Mouse (Mus musculus): ENCODE data around the gene Slc41a2.
"Not testable (repeated sequence)": the region's sequence is repeated elsewhere in the genome, so short reads cannot be mapped to it uniquely, and the experiment has no call there.

Gene Slc41a2

GRCm38 (mm10) chr10:83337159-83337951, at the start of gene Slc41a2:
Gene Slc41a2 (minus strand): TSS chr10:83337882.
- peak; percentile 63 for DNase-seq (ENCODE audit: low spot score)

DNA sequence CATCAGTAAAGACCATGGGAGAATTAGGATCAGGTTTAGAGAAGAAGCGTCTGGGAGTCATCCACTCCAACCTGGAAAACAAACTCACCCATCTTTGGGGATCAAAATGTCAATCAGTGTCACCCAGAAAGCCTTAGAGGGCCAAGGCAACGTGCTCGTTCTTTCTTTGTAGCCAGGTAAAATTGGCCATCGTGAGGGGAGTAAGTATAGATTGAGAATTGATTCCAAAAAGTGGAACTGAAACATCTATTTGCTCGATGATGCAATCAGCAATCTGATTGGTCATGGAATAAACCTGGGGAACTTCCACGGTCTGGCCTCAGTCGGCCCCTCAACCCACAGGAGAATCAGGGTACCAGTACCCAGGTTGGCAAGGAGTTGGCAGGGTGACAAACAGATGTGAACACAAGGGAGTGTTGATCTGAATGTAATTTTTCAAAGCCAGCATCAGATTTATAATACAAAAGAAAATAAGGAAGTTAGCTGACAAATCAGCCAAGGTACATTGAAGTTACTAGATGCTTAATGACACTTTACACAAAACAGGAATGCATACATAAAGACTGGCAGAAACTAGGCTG, 47.7 kb upstream of the Slc41a2 start:
- no peak for DNase-seq (ENCODE audit: low spot score)

DNA sequence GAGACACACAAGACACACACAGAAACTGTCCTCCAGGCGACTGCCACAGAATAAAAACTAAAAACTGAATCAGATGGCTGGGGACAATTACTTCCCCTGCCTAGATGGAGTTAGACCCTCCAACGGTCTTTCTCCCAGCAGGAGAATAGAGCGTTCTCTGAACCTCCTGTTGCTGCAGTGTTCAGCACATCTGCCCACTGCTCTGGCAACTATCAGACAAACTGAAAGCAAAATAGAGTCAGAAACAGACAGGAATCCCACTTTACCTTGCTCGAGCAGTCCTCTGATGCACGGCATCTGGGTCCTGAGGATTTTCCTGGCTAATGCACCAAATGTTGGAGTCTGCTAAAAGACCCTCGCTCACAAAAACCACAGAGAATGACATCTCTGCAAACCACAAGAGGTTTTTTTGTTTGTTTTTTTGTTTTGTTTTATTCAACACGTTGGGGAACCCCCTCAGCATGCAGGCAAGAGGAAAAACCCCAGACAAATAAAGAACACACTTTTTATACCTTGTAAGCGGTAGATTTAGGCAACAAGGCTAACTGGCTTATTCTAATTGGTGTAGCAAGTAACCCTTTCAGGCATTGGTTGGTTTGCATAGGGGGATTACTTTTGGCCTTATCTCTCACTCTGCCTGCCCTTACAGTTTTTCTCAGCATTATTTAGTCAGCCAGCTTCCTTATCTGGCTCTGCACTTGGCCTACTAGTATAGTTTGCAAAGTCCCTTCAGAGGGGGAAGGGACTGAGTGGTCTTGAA, 47.0 kb upstream of the Slc41a2 start:
- no peak for DNase-seq (ENCODE audit: low spot score)

DNA sequence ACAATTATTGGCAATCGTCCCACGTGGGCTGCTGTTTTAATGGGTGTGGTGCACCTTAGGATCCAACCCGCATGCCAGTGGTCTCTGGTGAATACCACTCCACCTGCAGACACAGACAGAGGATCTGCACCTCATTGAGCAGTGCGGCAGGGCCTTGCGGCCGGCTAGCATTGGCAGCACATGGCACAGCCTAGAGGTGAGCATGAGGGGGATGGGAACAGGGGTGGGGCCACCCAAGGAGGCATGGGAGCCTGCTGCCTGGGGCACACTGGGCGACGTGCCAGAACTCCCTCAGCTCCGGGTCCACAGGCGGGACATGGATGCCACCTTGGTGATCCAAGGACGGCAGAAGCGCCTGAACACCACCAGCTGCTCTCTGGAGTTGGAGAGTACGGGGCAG, 46.2 kb upstream of the Slc41a2 start:
- no peak for DNase-seq (ENCODE audit: low spot score)

DNA sequence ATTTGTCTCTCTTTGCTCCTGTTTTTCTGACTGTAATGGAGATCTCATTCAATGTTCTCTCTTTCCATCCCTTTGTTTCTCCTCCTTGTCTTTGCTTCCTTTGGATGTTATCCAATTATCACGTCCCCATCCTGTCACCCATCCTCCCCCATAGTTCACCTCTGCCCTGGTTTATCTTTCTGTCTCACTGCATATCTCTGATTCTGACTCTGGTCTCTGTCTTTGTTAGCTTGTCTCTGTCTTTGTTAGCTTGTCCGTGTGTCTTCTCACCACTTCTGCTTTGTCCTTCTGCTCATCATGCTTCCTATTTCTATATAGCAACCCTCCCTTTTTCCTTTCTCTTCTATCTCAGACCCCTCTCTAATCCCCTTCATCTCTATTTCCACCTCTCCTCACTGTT, 45.3 kb upstream of the Slc41a2 start:
- no peak for DNase-seq (ENCODE audit: low spot score)

GRCm38 (mm10) chr10:83382528-83382927, 44.8 kb upstream of the Slc41a2 start:
- no peak for DNase-seq (ENCODE audit: low spot score)

DNA sequence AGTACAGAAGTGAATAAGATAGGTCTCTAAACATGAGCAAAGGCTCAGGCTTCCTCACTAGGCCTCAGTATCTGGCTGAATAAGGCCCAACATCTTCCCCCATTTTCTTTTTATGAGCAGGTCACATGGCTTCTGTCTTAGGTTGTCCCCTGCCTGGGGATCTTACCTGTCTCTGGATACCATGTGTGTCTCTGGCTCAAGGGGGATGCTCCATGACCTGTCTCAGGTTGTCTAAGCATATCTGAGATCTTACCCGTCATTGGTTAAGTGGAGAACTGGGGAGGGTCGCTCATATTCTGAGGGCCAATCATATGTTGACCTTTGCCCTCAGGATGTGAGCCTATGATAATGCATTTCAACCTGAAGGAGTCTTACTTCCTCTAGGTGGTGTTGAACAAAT, 42.8 kb upstream of the Slc41a2 start:
- DNase-seq (ENCODE audit: low spot score), result no peak

DNA sequence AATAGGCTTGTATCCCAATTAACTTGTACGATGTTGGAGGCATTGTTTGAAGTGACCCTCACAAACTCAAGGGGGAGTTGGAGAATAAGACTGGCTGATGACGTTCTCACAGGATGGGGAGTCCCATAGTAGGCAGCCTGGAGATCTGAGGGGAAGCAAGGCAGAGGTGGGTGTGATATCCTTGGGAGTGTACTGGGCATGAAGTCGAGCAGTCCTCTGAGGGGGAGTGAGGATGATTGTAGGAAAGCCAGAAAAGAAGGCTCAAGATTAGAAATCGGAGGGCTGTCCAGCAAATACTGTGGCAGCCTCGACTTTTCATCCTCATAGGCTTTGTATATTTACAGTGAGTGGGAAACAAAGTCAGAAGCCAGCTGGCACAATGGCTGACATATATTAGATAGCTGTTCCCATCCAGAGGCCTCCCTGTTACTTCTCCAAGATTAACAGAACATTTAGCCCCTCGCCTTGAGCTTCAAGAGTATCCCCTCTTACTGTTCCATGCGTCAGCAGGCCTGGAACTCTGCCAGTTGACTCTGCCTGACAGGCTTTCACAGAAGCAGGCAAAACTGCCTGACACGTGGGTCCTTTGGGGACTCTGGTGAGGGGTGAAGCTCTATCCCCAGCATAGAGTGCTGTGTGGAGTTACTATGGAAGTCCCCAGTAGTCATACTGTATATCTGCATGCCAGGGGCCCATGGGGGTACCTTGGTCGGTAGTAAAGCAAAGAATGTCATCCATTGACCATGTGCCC, 40.6 kb upstream of the Slc41a2 start:
- DNase-seq (ENCODE audit: low spot score), result no peak

- no peak for DNase-seq (ENCODE audit: low spot score)
These were observed 39.4 kb upstream of the Slc41a2 start for GRCm38 (mm10) chr10:83376911-83377682.

- DNase-seq (ENCODE audit: low spot score), result not testable (repeated sequence)
These were observed 37.8 kb upstream of the Slc41a2 start for GRCm38 (mm10) chr10:83375458-83375857.

GRCm38 (mm10) chr10:83374045-83374656, 36.5 kb upstream of the Slc41a2 start:
- no peak for DNase-seq (ENCODE audit: low spot score)

DNA sequence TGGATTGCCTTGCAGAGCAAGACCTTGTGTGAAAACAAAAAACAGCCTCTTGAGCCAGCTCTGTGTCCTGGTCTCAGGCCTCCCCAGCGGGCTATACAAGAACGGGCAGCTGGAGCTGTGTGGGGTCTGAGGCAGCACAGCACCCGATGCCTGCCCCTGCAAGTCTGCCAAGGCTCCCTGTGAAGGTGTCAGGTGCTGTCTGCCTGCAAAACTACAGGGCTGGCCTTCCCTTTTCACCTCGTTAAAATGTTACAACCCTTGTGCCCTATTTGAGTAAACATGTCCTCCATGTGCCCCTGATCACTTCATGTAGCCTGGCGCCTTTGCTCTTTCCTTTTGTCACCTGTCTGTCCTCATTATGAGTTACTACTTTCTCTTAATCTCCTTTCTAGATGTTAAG, 31.2 kb upstream of the Slc41a2 start:
- DNase-seq (ENCODE audit: low spot score), result no peak

DNA sequence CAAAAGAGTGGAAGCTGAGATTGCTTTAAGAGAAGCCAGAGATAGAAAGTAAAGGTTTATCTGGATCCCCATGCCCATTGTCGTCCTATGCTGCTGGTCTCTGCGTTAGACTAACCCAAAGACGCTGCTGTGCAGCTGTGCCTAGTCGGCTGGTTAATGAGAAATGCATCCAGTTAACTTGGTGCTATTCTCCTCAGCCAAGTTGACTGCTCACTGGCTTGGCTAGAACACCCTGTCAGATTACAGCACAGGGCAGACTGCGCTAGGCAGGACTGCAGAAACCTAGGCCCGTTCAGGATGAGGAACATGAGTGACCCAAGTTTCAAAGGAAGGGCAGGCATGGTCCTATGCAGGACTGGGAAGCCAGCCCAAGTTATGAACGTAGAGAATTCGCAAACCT, 25.8 kb upstream of the Slc41a2 start:
- no peak for DNase-seq (ENCODE audit: low spot score)

GRCm38 (mm10) chr10:83361643-83362382, 24.1 kb upstream of the Slc41a2 start:
- no peak for DNase-seq (ENCODE audit: low spot score)

GRCm38 (mm10) chr10:83360356-83360755, 22.7 kb upstream of the Slc41a2 start:
- DNase-seq (ENCODE audit: low spot score), result no peak

DNA sequence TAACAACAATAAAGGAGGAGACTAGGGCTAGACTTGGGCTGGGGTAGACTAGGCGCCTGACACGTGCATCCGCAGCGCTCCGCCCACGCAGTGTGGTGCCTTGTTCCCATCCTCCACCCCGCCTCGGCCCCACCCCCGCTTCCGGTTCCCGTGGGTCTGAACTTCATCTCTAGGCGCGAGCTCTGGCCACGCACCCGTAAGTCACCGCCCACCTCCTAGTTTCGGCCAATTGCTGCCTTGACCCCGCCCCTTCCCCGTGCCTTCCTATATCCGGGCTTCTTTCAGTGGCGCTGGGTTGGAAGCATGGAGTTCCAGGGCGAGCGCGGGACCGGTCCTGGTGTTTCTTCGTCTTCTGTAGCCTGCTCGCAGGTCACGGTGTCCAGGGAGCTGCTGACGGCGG, 22.3 kb upstream of the Slc41a2 start, which contains the start of gene D10Wsu102e:
D10Wsu102e (plus strand) TSS at position 266 of the 400 bp plus-strand sequence.
- DNase-seq (ENCODE audit: low spot score), result peak; percentile 93

DNA sequence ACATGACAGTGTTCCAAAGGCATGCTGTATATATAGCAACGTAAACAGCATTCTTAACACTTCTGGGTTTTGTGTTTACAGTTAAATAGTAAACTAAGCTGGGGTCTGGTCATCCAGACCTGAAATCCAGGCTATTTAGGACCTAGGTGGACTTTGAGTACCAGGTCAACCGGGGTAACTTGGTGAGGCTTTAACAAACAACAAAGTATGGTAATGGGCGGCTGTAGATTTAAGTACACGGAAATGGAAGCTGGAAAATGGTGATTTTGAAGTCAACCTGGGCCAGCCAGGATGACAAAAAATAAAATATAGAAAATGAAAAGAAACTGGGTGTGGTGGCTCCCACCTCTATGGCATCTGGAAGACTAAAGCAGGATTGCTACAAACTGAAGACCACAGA, 21.8 kb upstream of the Slc41a2 start:
- DNase-seq (ENCODE audit: low spot score), result no peak

DNA sequence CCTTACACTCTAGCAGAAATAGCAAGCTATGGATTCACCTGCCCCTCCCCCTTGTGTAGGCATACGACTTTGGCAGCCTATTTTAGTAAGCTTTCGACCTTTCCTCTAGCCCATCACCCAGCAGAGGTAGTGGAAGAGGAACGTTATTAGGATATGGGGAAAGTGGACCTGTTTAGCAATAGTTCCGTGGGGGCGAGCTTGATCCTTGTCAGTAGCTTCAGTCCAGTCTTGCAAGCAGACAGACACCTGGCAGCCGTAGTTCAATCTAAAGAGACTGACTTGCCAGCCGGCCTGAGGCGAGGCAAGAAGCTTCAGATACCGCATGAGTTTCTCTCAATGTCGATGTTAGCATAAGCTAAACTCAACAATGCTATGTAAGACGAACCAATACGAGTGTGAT, 18.7 kb upstream of the Slc41a2 start:
- no peak for DNase-seq (ENCODE audit: low spot score)

GRCm38 (mm10) chr10:83354333-83354719, 16.6 kb upstream of the Slc41a2 start:
- DNase-seq (ENCODE audit: low spot score), result no peak

GRCm38 (mm10) chr10:83353680-83354332, 16.1 kb upstream of the Slc41a2 start:
- no peak for DNase-seq (ENCODE audit: low spot score)
